Mouse (Mus musculus) cerebellum, postnatal 4 days (tissue): ENCODE measurements at regions not wholly inside any gene's neighbourhood (a gene's known extent, or its start where the extent isn't known, plus 50 kb on each side); places are given as distances from the start of the nearest gene placed in this dataset.

Experiments used
- DNase-seq, 2 experiments: peaks; one replicate each; pipeline ENCODE4 v3.0.0; 2022; ENCODE audit warnings: low spot score in 2 of 2, mixed read lengths in 1 of 2

DNA sequence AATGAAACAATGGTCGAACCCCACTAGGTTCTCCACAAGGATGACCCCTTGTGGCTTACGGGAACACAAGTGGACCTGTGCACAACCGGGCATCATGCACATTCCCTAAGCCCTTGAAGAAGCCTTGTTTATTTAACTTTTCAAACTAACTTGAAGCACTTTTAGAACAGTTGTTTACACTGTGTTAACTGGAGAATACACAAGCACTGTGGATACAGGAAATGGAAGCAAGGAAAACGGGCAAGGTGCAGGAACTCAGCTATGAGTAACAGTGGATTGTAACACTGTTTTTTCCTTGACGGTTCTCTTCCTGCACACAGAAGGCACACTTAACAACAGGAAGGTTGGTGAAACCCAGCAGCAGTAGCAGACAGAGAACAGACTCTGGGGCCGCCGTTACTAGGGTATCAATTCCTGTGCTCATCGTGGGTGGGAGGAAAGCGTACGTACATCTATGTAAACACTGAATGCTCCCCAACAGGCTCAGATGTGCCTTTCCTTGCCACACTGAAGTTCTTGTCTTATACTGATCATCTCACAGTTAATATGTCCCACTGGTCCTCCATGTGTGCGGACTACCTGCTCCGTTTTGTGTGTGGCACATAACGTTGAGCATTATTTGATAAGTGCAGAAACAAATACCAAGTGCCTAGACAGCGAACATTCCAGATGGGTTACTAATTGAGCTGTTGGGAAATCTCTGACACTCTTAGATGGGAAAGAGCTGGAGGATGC, 264.4 kb downstream of the Mpdz start:
- DNase-seq: no peak

DNA sequence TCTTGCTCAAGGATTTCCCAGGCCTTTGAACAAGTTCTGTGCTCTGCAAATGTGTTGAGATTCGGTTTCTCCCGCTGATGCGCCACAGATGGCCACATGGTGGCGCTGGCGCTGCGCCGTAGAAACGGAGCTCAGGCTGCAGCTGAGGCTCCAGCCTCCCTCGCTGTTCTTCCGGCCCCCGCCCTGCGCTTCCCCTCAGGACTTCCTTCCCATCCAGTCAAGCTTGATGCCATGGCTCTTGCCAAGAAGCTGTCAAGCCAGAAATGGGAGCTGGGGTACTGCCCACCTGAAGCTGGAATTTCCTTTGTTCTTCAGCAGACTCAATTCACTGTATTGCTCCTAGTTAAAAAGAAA, 263.9 kb downstream of the Mpdz start:
- peak; percentile 89 to 96 for DNase-seq

DNA sequence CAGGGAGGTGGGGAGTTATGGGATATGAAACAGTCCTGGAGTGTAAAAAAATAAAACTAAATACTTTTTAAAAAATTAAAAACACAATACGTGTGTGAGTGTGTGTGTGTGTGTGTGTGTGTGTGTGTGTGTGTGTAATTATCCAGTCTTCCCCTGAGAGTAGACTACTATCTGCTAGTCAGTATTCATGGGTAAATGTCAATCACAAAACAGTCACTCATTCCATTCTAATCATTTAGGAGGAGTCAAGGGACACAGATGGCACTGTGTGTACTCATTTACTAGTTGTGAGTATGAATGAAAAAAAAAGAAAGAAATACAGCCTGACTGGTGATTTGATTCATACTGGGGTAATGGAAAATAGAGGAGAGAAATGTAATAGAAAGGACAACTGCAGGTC, 226.5 kb downstream of the Mpdz start:
- DNase-seq: no peak

DNA sequence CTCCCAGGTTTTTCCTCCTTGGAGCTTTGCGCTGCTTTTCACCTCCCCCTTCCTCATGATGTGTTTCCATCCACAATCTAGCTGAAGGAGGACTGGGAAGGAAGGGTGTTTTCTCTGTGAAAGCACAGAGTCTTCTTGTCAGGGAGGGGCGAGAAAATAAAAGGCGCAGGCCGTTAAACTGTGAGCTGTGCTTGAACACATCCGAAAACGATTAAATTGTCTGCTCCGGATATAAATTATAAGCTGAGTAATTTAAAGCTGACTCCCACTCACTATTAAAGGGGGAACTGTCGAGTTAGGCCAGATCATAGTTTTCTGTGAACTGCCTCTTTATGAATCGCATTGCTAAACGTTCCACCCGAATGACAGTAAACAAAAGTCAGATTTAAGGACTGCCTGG, 224.6 kb downstream of the Mpdz start:
- DNase-seq: no peak

DNA sequence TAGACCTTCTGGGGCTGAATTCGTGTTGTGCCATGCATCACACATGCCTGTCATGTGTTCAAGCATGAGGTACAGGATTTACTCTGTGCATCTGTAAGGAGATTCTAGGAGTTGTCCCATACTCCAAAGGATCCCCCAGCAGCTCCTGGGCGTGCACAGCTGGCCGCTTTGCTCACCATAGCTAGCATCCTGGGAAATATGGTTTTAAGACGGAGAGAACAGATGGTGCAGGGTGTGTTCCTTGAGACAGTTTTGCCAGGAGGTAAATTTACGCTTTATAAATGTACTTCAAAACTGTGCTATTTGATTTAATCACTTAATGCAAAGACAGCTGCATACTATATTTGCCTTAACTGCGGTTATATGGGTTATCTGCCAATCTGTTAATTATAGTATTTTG, 220.6 kb downstream of the Mpdz start:
- no peak for DNase-seq

DNA sequence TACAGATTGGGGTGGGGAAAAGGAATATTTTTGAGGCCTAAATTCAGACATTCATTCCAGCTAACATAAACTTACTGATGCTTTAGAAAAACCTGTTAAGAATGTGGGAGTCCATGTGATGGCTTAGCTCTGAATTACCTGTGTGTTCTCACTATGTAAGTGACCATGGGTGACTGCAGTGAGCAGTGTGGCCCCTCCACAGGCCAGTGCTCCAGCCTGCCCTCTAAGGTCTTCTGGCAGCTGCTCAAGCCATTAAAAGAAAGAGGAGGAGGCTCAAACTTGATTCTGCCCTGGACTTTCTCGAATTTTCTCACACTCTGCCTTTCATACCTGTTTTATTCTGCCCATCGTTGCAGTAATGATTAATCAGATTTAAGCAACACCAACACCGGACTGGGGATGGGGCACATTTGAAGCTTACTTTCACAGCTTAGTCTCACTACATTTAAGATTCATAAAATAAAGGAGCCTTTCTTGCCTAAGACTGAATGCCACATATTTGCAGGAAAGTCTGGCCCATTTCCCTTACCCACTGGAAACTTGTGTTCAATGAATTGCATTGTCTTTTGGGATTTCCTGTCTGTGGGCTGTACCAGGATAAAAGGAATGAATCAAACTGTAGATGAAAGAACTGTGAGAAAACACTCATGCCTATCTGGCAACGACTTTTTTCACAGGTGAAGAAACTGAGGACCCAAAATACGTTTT, 220.0 kb downstream of the Mpdz start:
- no peak for DNase-seq
